Mouse (Mus musculus) brain, embryonic 14.5 days (tissue): ENCODE data around the gene Ep300.

Source experiments
- CTCF ChIP-seq: fragments of 200-500 bp; IDR thresholded peaks from 2 replicates; pipeline ENCODE4 v1.5.1; 2012; ENCODE audit warnings: inconsistent platforms, mild to moderate bottlenecking, moderate library complexity, borderline replicate concordance; ENCODE audit not compliant: insufficient read depth, insufficient read length; ENCODE audit errors: extremely low read depth
- POLR2A ChIP-seq: fragments of 200-500 bp; IDR thresholded peaks from 2 replicates; pipeline ENCODE4 v1.6.1; 2012; ENCODE audit warnings: mild to moderate bottlenecking, inconsistent platforms, borderline replicate concordance; ENCODE audit not compliant: poor library complexity, insufficient read depth, insufficient read length, severe bottlenecking; ENCODE audit errors: extremely low read depth

DNA sequence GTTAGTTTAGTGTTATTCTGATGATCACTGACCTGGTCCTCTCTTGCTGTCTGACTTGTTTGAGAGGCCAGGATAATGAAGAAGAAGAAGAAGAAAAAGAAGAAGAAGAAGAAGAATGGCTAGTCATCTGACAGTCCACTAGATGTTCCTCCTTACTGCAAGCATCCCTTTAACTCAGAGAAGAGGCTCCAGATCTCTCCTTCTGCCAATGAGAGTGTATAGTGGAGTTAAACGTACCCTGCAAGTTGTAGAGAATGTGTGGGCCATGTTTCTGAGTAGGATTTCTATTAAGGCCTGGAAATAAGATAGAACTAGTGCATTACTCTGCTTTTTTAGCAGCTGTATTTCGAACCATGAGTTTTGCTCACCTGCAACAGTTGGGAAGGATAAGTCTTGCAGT is 2.5 kb downstream of the Ep300 start:
- no peak for TF ChIP-seq CTCF
- no peak for TF ChIP-seq POLR2A
